Mouse (Mus musculus) small intestine, adult 2 months (tissue): ENCODE measurements around the gene Phactr2. TPM values are rescaled to one million over a fixed set of nuclear protein-coding genes. Genes with fewer than 3 reads are reported as not detected.

ENCODE experiments used
- H3K27ac ChIP-seq: fragments of 200-500 bp; 2 replicates; pipeline ENCODE4 v1.5.1; 2012; ENCODE audit warnings: low read depth, low read length, control low read depth, inconsistent platforms; ENCODE audit not compliant: insufficient read depth
- H3K27me3 ChIP-seq: fragments of 200-500 bp; 2 replicates; pipeline ENCODE4 v1.6.1; 2012; ENCODE audit warnings: mild to moderate bottlenecking, moderate library complexity, low read length, inconsistent platforms; ENCODE audit not compliant: control insufficient read depth, insufficient read depth
- H3K36me3 ChIP-seq: fragments of 200-500 bp; 2 replicates; pipeline ENCODE4 v1.6.1; 2012; ENCODE audit warnings: mild to moderate bottlenecking, low read length, control low read depth, inconsistent platforms; ENCODE audit not compliant: control insufficient read depth, insufficient read depth
- H3K4me1 ChIP-seq: fragments of 200-500 bp; 2 replicates; pipeline ENCODE4 v1.6.1; 2012; ENCODE audit warnings: low read length, inconsistent platforms, mixed read lengths; ENCODE audit not compliant: control insufficient read depth, insufficient read depth, insufficient read length
- H3K4me3 ChIP-seq: fragments of 200-500 bp; 2 replicates; pipeline ENCODE4 v1.5.1; 2012; ENCODE audit warnings: low read depth, mild to moderate bottlenecking, control low read depth, inconsistent platforms, low read length, moderate library complexity
- CTCF ChIP-seq: fragments of 200-500 bp; IDR thresholded peaks from 2 replicates; pipeline ENCODE4 v1.5.1; 2012; ENCODE audit warnings: low read depth, mild to moderate bottlenecking, control low read depth, inconsistent platforms, low read length, moderate library complexity, mixed read lengths; ENCODE audit not compliant: insufficient replicate concordance, insufficient read length; ENCODE audit errors: extremely low read depth
- POLR2A ChIP-seq: fragments of 200-500 bp; IDR thresholded peaks from 2 replicates; pipeline ENCODE4 v1.6.1; 2012; ENCODE audit warnings: low read depth, mild to moderate bottlenecking, control low read depth, inconsistent platforms, low read length, moderate library complexity
- WGBS: fragments of 180-500 bp; shearing (Covaris S2); methylation state at CpG from one replicate; pipeline ENCODE4 v1.1.7; 2018; 5-methylcytosine and 5-hydroxymethylcytosine counted together
- polyA plus RNA-seq: library from polyadenylated mRNA; depleted of rRNA; stranded (reverse); fragments of >200 nt; gene quantifications from 2 replicates; pipeline ENCODE4 v1.2.3, GENCODE M21; 2012

Phactr2 gene
- polyA plus RNA-seq, 1 experiment: 4.5 TPM

- Histone ChIP-seq H3K27me3 (no peaks in the 10 kb centered on the region), H3K4me3 (no peak overlapping the region), H3K36me3 (peaks cover 55% of the 10 kb centered on the region), H3K4me1 (no peaks in the 10 kb centered on the region), H3K27ac (no peak overlapping the region)
- no peak for TF ChIP-seq CTCF
- no peak for TF ChIP-seq POLR2A
- 93% methylated on average over 7 of the region's 7 CpGs for WGBS
These were observed 294.0 kb downstream of the Phactr2 start for GRCm38 (mm10) chr10:13180211-13180610.

GRCm38 (mm10) chr10:13177973-13178624 lies 296.1 kb downstream of the Phactr2 start, which contains the start of gene Zc2hc1b:
Gene Zc2hc1b (minus strand): TSS chr10:13178023.
- H3K27me3 ChIP-seq: no peaks in the 10 kb centered on the region
- WGBS: 80% methylated on average over 7 of the region's 7 CpGs
- H3K36me3 ChIP-seq: peaks cover 47% of the 10 kb centered on the region
- TF ChIP-seq POLR2A (no peak), CTCF (no peak)
- no peak within 1 kb of the TSS for H3K27ac ChIP-seq
- H3K4me3 ChIP-seq: no peak within 1 kb of the TSS
- no peaks in the 10 kb centered on the region for H3K4me1 ChIP-seq

GRCm38 (mm10) chr10:13175866-13176265 lies 298.3 kb downstream of the Phactr2 start:
- H3K4me1 ChIP-seq: no peaks in the 10 kb centered on the region
- TF ChIP-seq POLR2A (no peak), CTCF (no peak)
- H3K4me3 ChIP-seq: no peak overlapping the region
- WGBS: 81% methylated on average over 7 of the region's 7 CpGs
- no peak overlapping the region for H3K27ac ChIP-seq
- H3K27me3 ChIP-seq: no peaks in the 10 kb centered on the region
- peaks cover 35% of the 10 kb centered on the region for H3K36me3 ChIP-seq

- H3K4me1 ChIP-seq: no peaks in the 10 kb centered on the region
- no peak overlapping the region for H3K27ac ChIP-seq
- no peaks in the 10 kb centered on the region for H3K27me3 ChIP-seq
- H3K4me3 ChIP-seq: no peak overlapping the region
- TF ChIP-seq POLR2A: no peak
- no peak for TF ChIP-seq CTCF
- H3K36me3 ChIP-seq: peaks cover 12% of the 10 kb centered on the region
- 68% methylated on average over 10 of the region's 10 CpGs for WGBS
These were observed 301.4 kb downstream of the Phactr2 start for GRCm38 (mm10) chr10:13172798-13173221.

GRCm38 (mm10) chr10:13171461-13171860 lies 302.8 kb downstream of the Phactr2 start:
- no peaks in the 10 kb centered on the region for H3K36me3 ChIP-seq
- H3K4me1 ChIP-seq: no peaks in the 10 kb centered on the region
- TF ChIP-seq POLR2A: no peak
- no peak for TF ChIP-seq CTCF
- H3K27ac ChIP-seq: no peak overlapping the region
- no peaks in the 10 kb centered on the region for H3K27me3 ChIP-seq
- 53% methylated on average over 2 of the region's 2 CpGs for WGBS
- no peak overlapping the region for H3K4me3 ChIP-seq

GRCm38 (mm10) chr10:13170739-13171448 lies 303.3 kb downstream of the Phactr2 start:
- no peak overlapping the region for H3K27ac ChIP-seq
- WGBS: 61% methylated on average over 12 of the region's 12 CpGs
- no peaks in the 10 kb centered on the region for H3K4me1 ChIP-seq
- H3K4me3 ChIP-seq: no peak overlapping the region
- H3K27me3 ChIP-seq: no peaks in the 10 kb centered on the region
- no peaks in the 10 kb centered on the region for H3K36me3 ChIP-seq
- TF ChIP-seq POLR2A (no peak), CTCF (no peak)

- no peaks in the 10 kb centered on the region for H3K4me1 ChIP-seq
- H3K27me3 ChIP-seq: no peaks in the 10 kb centered on the region
- no peak overlapping the region for H3K4me3 ChIP-seq
- TF ChIP-seq POLR2A (no peak), CTCF (no peak)
- no peaks in the 10 kb centered on the region for H3K36me3 ChIP-seq
- 81% methylated on average over 5 of the region's 5 CpGs for WGBS
- H3K27ac ChIP-seq: no peak overlapping the region
These were observed 305.8 kb downstream of the Phactr2 start for GRCm38 (mm10) chr10:13168461-13168860.
